Mouse (Mus musculus) intestine, postnatal 0 days (tissue): ENCODE measurements at regions not wholly inside any gene's neighbourhood (a gene's known extent, or its start where the extent isn't known, plus 50 kb on each side); places are given as distances from the start of the nearest gene placed in this dataset.

Source experiments
- ATAC-seq: fragments of 200-750 bp; cut with Nextera tagmentation; 2 replicates; pipeline ENCODE4 v1.8.0; 2017; ENCODE audit warnings: mild to moderate bottlenecking, moderate TSS enrichment, moderate library complexity
- H3K27ac ChIP-seq: fragments of 300-500 bp; sonication (generic); 2 replicates; pipeline ENCODE4 v1.5.1; 2014; ENCODE audit warnings: mild to moderate bottlenecking, low read depth, low read length, moderate library complexity
- H3K27me3 ChIP-seq: fragments of 300-500 bp; sonication (generic); replicated peaks from 2 replicates; pipeline ENCODE4 v1.6.1; 2014; ENCODE audit warnings: low read length, mixed read lengths; ENCODE audit not compliant: control insufficient read depth, insufficient read depth
- H3K36me3 ChIP-seq: fragments of 300-500 bp; sonication (generic); 2 replicates; pipeline ENCODE4 v1.6.1; 2014; ENCODE audit warnings: mild to moderate bottlenecking, moderate library complexity; ENCODE audit not compliant: control insufficient read depth, insufficient read depth
- H3K4me1 ChIP-seq: fragments of 300-500 bp; sonication (generic); replicated peaks from 2 replicates; pipeline ENCODE4 v1.6.1; 2014; ENCODE audit warnings: antibody characterized with exemption, low read length, mixed read lengths; ENCODE audit not compliant: control insufficient read depth, insufficient read depth
- H3K4me2 ChIP-seq: fragments of 300-500 bp; sonication (generic); replicated peaks from 2 replicates; pipeline ENCODE4 v1.6.1; 2014; ENCODE audit warnings: low read depth, mild to moderate bottlenecking, moderate library complexity
- H3K4me3 ChIP-seq: fragments of 300-500 bp; sonication (generic); 2 replicates; pipeline ENCODE4 v1.5.1; 2014; ENCODE audit warnings: low read depth, low read length
- H3K9ac ChIP-seq: fragments of 300-500 bp; sonication (generic); 2 replicates; pipeline ENCODE4 v1.6.1; 2014; ENCODE audit warnings: mild to moderate bottlenecking, low read depth, low read length
- H3K9me3 ChIP-seq: fragments of 300-500 bp; sonication (generic); 2 replicates; pipeline ENCODE4 v1.6.1; 2016; ENCODE audit warnings: mixed run types; ENCODE audit not compliant: control insufficient read depth
- CTCF ChIP-seq: sonication (generic); IDR thresholded peaks from 2 replicates; pipeline ENCODE4 v1.5.1; 2016; ENCODE audit warnings: low read depth, mild to moderate bottlenecking, control low read depth, antibody characterized with exemption, moderate library complexity
- WGBS: fragments of 180-500 bp; shearing (Covaris S2); extraction: QIAGEN DNeasy Blood & Tissue Kit; methylation state at CpG from one replicate; pipeline ENCODE4 v1.1.7; 2014; 5-methylcytosine and 5-hydroxymethylcytosine counted together

GRCm38 (mm10) chr13:16280742-16281141 is 269.1 kb downstream of the Inhba start:
- no peak overlapping the region for H3K27ac ChIP-seq
- no peak overlapping the region for H3K9ac ChIP-seq
- TF ChIP-seq CTCF, result no peak
- H3K4me2 ChIP-seq, result no peak overlapping the region
- 35% methylated on average over 2 of the region's 2 CpGs for WGBS
- H3K27me3 ChIP-seq, result no peaks in the 10 kb centered on the region
- no peaks in the 10 kb centered on the region for H3K9me3 ChIP-seq
- H3K4me1 ChIP-seq, result no peaks in the 10 kb centered on the region
- H3K4me3 ChIP-seq, result no peak overlapping the region
- H3K36me3 ChIP-seq, result no peaks in the 10 kb centered on the region
- no peak for ATAC-seq

DNA sequence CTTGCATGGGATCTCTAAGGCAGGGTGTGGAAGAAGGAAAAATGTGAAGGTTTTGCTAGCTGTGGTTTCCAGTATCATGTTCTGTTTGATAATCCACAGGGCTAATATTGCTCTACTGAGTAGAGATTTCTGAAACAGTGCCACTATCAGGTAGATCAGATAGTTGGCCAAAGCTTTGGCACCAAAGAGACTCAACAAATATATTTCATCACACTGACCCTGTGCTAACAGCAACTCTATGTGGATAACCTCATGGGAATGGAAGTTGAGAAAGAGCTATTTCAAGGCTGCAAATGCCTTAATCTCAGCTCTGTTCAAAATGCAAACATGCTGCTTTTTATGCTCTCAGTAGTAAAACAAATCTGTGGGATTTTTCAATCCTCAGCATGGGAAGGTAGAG is 270.1 kb downstream of the Inhba start:
- no peaks in the 10 kb centered on the region for H3K27me3 ChIP-seq
- no peaks in the 10 kb centered on the region for H3K9me3 ChIP-seq
- H3K4me3 ChIP-seq, result no peak overlapping the region
- H3K4me1 ChIP-seq, result no peaks in the 10 kb centered on the region
- no peak for TF ChIP-seq CTCF
- no peak overlapping the region for H3K27ac ChIP-seq
- no peak for ATAC-seq
- H3K36me3 ChIP-seq, result no peaks in the 10 kb centered on the region
- no peak overlapping the region for H3K9ac ChIP-seq
- H3K4me2 ChIP-seq, result no peak overlapping the region

GRCm38 (mm10) chr13:16282230-16282629 is 270.6 kb downstream of the Inhba start:
- Histone ChIP-seq H3K27ac (no peak overlapping the region), H3K27me3 (no peaks in the 10 kb centered on the region), H3K4me2 (no peak overlapping the region), H3K4me3 (no peak overlapping the region), H3K4me1 (no peaks in the 10 kb centered on the region), H3K9ac (no peak overlapping the region), H3K9me3 (no peaks in the 10 kb centered on the region), H3K36me3 (no peaks in the 10 kb centered on the region)
- TF ChIP-seq CTCF, result no peak
- ATAC-seq, result no peak
- 42% methylated on average over 2 of the region's 2 CpGs for WGBS

GRCm38 (mm10) chr13:16283336-16283735 is 271.7 kb downstream of the Inhba start:
- Histone ChIP-seq H3K4me3 (no peak overlapping the region), H3K27ac (no peak overlapping the region), H3K4me1 (no peaks in the 10 kb centered on the region), H3K27me3 (no peaks in the 10 kb centered on the region), H3K36me3 (no peaks in the 10 kb centered on the region), H3K9ac (no peak overlapping the region), H3K9me3 (no peaks in the 10 kb centered on the region), H3K4me2 (no peak overlapping the region)
- ATAC-seq, result no peak
- 74% methylated on average over 4 of the region's 4 CpGs for WGBS
- no peak for TF ChIP-seq CTCF

DNA sequence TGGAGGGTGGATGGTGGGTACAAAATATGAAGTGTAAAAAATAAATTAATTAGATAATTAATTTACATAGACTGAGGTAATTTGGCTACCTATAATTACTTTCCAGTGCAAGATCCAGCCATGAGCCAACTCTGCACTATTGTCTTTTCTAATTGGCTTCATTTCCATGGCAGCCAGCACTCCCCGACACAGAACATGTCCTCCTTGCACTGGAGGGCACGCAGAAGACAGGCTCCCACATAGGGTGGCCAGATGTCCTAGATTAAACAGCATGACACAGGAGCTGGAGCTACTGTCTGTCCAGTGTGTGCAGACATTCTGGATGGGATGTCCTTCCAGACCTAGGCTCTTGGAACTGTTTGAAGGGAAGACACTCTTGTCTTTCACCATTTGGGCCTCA is 278.0 kb downstream of the Inhba start:
- H3K4me2 ChIP-seq, result no peak overlapping the region
- no peaks in the 10 kb centered on the region for H3K4me1 ChIP-seq
- TF ChIP-seq CTCF, result no peak
- no peak for ATAC-seq
- no peak overlapping the region for H3K4me3 ChIP-seq
- no peaks in the 10 kb centered on the region for H3K9me3 ChIP-seq
- WGBS, result 86% methylated on average over 2 of the region's 2 CpGs
- no peak overlapping the region for H3K9ac ChIP-seq
- no peak overlapping the region for H3K27ac ChIP-seq
- no peaks in the 10 kb centered on the region for H3K36me3 ChIP-seq
- H3K27me3 ChIP-seq, result no peaks in the 10 kb centered on the region

GRCm38 (mm10) chr13:16290784-16291183 is 279.1 kb downstream of the Inhba start:
- ATAC-seq, result no peak
- no peak overlapping the region for H3K9ac ChIP-seq
- no peaks in the 10 kb centered on the region for H3K27me3 ChIP-seq
- no peak overlapping the region for H3K4me2 ChIP-seq
- H3K9me3 ChIP-seq, result no peaks in the 10 kb centered on the region
- no peak overlapping the region for H3K27ac ChIP-seq
- no peaks in the 10 kb centered on the region for H3K4me1 ChIP-seq
- WGBS, result 87% methylated on average over 2 of the region's 2 CpGs
- no peaks in the 10 kb centered on the region for H3K36me3 ChIP-seq
- no peak for TF ChIP-seq CTCF
- H3K4me3 ChIP-seq, result no peak overlapping the region

GRCm38 (mm10) chr13:16291661-16292291 is 280.1 kb downstream of the Inhba start:
- no peaks in the 10 kb centered on the region for H3K4me1 ChIP-seq
- WGBS, result 59% methylated on average over 6 of the region's 6 CpGs
- H3K27me3 ChIP-seq, result no peaks in the 10 kb centered on the region
- H3K4me3 ChIP-seq, result no peak overlapping the region
- no peaks in the 10 kb centered on the region for H3K36me3 ChIP-seq
- H3K9ac ChIP-seq, result no peak overlapping the region
- no peak overlapping the region for H3K4me2 ChIP-seq
- no peaks in the 10 kb centered on the region for H3K9me3 ChIP-seq
- TF ChIP-seq CTCF, result no peak
- peak; percentile 92 for ATAC-seq
- H3K27ac ChIP-seq, result no peak overlapping the region
